Mouse (Mus musculus): ENCODE measurements around the gene D3Ertd254e. TPM values are rescaled to one million over a fixed set of nuclear protein-coding genes. Genes with fewer than 3 reads are reported as not detected.

Gene D3Ertd254e
- polyA plus RNA-seq, 1 experiment: 0.33 TPM

DNA sequence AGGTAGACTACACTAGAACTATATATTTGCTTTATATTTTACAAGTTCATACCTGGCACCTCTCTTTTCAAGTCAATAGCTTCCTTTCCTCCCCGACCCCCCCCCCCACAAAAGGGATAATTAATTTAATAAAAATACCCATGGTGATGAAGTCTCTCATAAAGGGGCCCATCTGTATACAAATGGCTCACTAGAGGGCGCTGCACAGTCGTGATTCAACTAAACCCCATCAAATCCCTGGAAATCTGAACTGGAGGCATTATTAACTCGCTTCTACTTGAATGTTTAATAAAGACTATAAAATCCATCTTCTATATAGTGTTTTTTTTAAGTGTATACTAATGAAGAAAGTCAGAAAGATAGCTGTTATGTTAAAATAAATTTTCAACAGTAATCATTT lies 30.7 kb downstream of the D3Ertd254e start:
- WGBS: 16% methylated on average over 4 of the region's 4 CpGs
- no peak for DNase-seq (ENCODE audit: low read depth in 1 of 2, low spot score in 2 of 2)
- no peaks in the 10 kb centered on the region; the same call in 1 of the 2 replicates for H3K27me3 ChIP-seq (ENCODE audit: control insufficient read depth, insufficient read depth, low read length)
- H3K36me3 ChIP-seq (ENCODE audit: control insufficient read depth, insufficient read depth, low read length): no peaks in the 10 kb centered on the region
- no peaks in the 10 kb centered on the region for H3K4me1 ChIP-seq (ENCODE audit: control insufficient read depth, insufficient read depth, insufficient read length)
- TF ChIP-seq CTCF (IDR thresholded peaks at IDR 0.05; ENCODE audit: extremely low read depth, insufficient read depth, insufficient read length, insufficient replicate concordance) (no peak), POLR2A (IDR thresholded peaks at IDR 0.05; ENCODE audit: low read depth, low read length) (no peak)
- no peak overlapping the region for H3K27ac ChIP-seq (ENCODE audit: insufficient read depth, low read length)
- H3K4me3 ChIP-seq (ENCODE audit: extremely low read depth, insufficient read depth, insufficient read length): no peak overlapping the region

DNA sequence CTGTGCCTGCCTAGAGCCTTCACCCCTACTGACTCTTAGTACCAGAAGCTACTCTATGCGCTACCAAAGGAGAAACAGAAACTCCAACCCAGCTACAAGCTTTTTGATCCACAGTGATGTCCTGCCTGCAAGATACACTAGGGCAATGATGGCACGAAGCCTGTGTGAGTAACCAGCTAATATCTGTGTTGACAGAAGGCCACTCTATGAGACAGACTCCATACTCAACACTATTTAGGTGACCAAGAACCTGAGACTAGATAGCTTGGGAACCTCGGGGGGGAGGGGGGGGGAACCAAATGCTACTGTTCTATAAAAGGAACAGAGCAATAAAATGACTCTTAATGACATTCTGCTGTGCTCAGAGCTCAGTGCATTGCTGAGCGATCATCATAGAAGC lies 35.7 kb downstream of the D3Ertd254e start:
- no peak overlapping the region for H3K27ac ChIP-seq (ENCODE audit: insufficient read depth, low read length)
- TF ChIP-seq CTCF (IDR thresholded peaks at IDR 0.05; ENCODE audit: extremely low read depth, insufficient read depth, insufficient read length, insufficient replicate concordance): no peak
- TF ChIP-seq POLR2A (IDR thresholded peaks at IDR 0.05; ENCODE audit: low read depth, low read length): no peak
- whole genome bisulfite sequencing: 79% methylated on average over 4 of the region's 4 CpGs

DNA sequence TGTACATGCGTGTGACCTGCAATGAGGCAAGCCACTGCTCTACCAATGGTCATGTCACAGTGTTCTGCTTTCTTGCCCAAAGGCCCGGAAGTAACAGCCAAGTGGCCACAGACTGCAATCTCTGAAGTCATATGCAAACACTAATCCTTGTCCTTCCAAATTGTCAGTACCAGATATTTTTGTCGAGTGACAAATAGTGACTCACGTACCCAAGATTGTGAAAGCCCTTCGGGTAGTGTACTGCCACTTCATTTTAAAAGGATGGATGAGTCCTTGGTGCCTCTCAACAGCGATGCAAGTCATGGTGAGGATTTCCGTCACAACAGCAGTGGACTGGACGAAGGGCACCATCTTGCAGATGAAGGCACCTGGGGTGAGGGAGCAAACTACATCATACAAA lies 38.4 kb downstream of the D3Ertd254e start:
- WGBS: 89% methylated on average over 8 of the region's 8 CpGs
- Histone ChIP-seq H3K4me1 (ENCODE audit: control insufficient read depth, insufficient read depth, insufficient read length) (no peaks in the 10 kb centered on the region), H3K36me3 (ENCODE audit: control insufficient read depth, insufficient read depth, low read length) (no peaks in the 10 kb centered on the region), H3K4me3 (ENCODE audit: extremely low read depth, insufficient read depth, insufficient read length) (no peak overlapping the region), H3K27ac (ENCODE audit: insufficient read depth, low read length) (no peak overlapping the region), H3K27me3 (ENCODE audit: control insufficient read depth, insufficient read depth, low read length) (no peaks in the 10 kb centered on the region)
- no peak for TF ChIP-seq CTCF (IDR thresholded peaks at IDR 0.05; ENCODE audit: extremely low read depth, insufficient read depth, insufficient read length, insufficient replicate concordance)
- no peak for DNase-seq (ENCODE audit: low read depth in 1 of 2, low spot score in 2 of 2)

More for the DNA sequence above, 35.7 kb downstream of the D3Ertd254e start:
- Histone ChIP-seq H3K4me3 (ENCODE audit: extremely low read depth, insufficient read depth, insufficient read length) (no peak overlapping the region), H3K4me1 (ENCODE audit: control insufficient read depth, insufficient read depth, insufficient read length) (no peaks in the 10 kb centered on the region), H3K36me3 (ENCODE audit: control insufficient read depth, insufficient read depth, low read length) (no peaks in the 10 kb centered on the region), H3K27me3 (ENCODE audit: control insufficient read depth, insufficient read depth, low read length) (no peaks in the 10 kb centered on the region)
- no peak for DNase-seq (ENCODE audit: low read depth in 1 of 2, low spot score in 2 of 2)

DNA sequence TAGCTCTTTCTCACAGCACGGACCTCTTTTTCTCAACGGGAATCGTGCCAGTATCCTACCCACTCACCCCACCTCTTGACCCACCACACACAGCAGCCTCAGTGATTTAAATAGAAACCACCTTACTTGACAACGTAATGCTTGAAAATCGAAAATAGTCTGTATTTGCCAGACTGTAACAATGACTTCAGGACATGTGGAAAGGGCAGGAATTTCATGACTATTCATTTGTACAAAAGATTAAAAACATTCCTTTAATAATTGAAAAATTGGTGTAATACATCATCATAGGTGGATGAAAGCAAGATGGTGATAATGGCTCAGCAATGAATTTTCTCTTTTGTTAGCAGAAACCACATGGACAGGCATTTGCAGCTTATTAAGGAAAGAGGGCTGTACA lies 50.3 kb downstream of the D3Ertd254e start:
- WGBS: 79% methylated on average over 5 of the region's 5 CpGs
- no peaks in the 10 kb centered on the region for H3K27me3 ChIP-seq (ENCODE audit: control insufficient read depth, insufficient read depth, low read length)
- no peaks in the 10 kb centered on the region for H3K36me3 ChIP-seq (ENCODE audit: control insufficient read depth, insufficient read depth, low read length)
- no peak for TF ChIP-seq POLR2A (IDR thresholded peaks at IDR 0.05; ENCODE audit: low read depth, low read length)
- no peak for TF ChIP-seq CTCF (IDR thresholded peaks at IDR 0.05; ENCODE audit: extremely low read depth, insufficient read depth, insufficient read length, insufficient replicate concordance)
- no peak overlapping the region for H3K4me3 ChIP-seq (ENCODE audit: extremely low read depth, insufficient read depth, insufficient read length)
- no peak overlapping the region for H3K27ac ChIP-seq (ENCODE audit: insufficient read depth, low read length)
- DNase-seq (ENCODE audit: low read depth in 1 of 2, low spot score in 2 of 2): no peak
- no peaks in the 10 kb centered on the region for H3K4me1 ChIP-seq (ENCODE audit: control insufficient read depth, insufficient read depth, insufficient read length)

DNA sequence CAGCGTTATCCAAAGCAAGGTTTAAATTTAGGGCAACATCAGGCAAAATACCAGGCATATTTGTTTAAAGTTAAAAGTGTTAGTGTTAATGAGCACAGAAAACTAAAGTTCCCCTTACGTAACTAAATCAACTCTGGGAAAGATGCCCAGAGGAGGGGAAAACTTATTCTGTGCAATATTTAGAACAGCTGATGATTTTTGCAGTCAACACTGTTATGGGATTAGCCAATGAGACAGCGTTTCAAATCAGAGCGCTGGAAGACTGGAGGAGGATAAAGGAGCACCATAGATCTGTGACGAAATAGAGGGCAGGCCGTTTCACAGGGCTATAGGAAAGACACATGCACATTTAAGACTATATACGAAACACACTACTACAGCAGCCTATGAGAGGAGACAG lies 52.1 kb downstream of the D3Ertd254e start:
- H3K27ac ChIP-seq (ENCODE audit: insufficient read depth, low read length): no peak overlapping the region
- H3K36me3 ChIP-seq (ENCODE audit: control insufficient read depth, insufficient read depth, low read length): no peaks in the 10 kb centered on the region
- TF ChIP-seq POLR2A (IDR thresholded peaks at IDR 0.05; ENCODE audit: low read depth, low read length) (no peak), CTCF (IDR thresholded peaks at IDR 0.05; ENCODE audit: extremely low read depth, insufficient read depth, insufficient read length, insufficient replicate concordance) (no peak)
- H3K4me3 ChIP-seq (ENCODE audit: extremely low read depth, insufficient read depth, insufficient read length): no peak overlapping the region
- 75% methylated on average over 7 of the region's 7 CpGs for WGBS
- H3K27me3 ChIP-seq (ENCODE audit: control insufficient read depth, insufficient read depth, low read length): no peaks in the 10 kb centered on the region
- H3K4me1 ChIP-seq (ENCODE audit: control insufficient read depth, insufficient read depth, insufficient read length): no peaks in the 10 kb centered on the region
- DNase-seq (ENCODE audit: low read depth in 1 of 2, low spot score in 2 of 2): no peak

DNA sequence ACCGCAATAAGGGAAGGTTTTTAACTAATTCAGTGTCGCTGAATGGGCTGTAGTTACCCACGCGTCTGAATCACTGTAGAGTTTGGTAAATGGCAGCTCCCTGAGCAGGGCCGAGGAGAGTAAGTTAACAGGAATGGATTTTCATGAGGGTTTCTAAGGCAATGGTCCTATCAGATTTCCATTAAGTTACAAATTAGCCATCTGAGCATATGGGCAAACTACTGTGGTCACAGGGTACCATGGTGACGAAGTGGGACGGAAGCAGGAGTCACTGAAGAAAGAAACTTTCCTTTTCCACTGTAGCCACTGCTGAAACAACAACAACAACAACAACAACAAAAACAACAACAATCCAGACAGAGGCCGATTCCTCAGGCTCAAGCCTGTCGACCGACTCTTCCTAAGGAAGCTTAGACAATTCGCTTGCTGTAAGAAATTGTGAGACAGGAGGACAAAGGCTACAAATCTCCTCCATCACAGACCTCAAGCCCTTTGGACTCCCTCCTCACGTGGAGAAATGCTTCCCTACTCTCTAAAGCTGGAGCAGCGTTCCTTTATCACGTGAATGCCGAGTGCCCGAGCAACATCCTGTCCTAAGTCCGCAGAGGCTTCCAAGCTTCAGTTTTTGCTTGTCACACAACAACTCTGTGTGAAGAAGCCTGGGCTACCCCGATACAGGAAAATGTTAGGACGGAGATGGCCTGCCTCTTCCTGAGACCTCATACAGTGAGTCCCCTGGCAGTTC lies 56.9 kb downstream of the D3Ertd254e start:
- no peaks in the 10 kb centered on the region for H3K36me3 ChIP-seq (ENCODE audit: control insufficient read depth, insufficient read depth, low read length)
- TF ChIP-seq CTCF (IDR thresholded peaks at IDR 0.05; ENCODE audit: extremely low read depth, insufficient read depth, insufficient read length, insufficient replicate concordance) (no peak), POLR2A (IDR thresholded peaks at IDR 0.05; ENCODE audit: low read depth, low read length) (no peak)
- DNase-seq (ENCODE audit: low read depth in 1 of 2, low spot score in 2 of 2): no peak
- no peak overlapping the region for H3K27ac ChIP-seq (ENCODE audit: insufficient read depth, low read length)
- no peaks in the 10 kb centered on the region for H3K4me1 ChIP-seq (ENCODE audit: control insufficient read depth, insufficient read depth, insufficient read length)
- no peak overlapping the region for H3K4me3 ChIP-seq (ENCODE audit: extremely low read depth, insufficient read depth, insufficient read length)
- 79% methylated on average over 19 of the region's 19 CpGs for WGBS
- H3K27me3 ChIP-seq (ENCODE audit: control insufficient read depth, insufficient read depth, low read length): no peaks in the 10 kb centered on the region

DNA sequence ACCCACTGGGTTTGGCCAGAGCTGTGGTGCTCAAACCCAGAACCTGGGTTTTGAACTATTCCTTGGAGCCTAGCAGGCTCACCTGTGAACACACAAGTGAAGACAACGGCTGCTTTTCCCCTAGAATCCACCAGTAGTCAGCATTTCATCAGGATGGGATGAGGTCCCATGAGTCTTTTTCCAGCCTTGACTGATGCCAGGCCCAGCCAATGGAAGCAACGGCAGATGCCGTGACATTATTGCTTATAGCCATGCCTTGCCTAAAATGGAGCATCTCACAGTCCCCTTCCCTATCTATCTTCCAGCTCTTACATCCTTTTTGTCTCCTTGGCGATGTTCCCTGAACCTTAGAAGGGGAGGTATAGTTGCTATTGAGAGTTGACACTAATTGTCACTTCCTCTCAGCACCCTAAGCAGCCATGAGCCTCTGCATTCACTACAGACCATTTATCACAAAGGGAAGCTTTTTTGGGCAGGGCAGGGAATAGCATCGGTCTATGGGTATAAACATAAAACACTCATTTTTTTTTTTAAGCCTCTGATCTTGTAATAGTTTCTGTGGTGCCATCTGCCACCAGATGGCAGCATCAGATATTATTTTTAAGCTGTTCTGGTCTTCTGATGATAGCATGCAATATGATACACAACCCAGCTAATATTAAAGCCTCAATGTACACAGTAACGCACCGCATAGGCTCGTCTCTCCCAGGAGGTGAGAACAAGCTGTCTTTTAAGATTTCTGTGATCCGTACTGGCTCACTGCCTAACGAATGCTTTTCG lies 59.1 kb downstream of the D3Ertd254e start:
- no peaks in the 10 kb centered on the region for H3K36me3 ChIP-seq (ENCODE audit: control insufficient read depth, insufficient read depth, low read length)
- H3K27me3 ChIP-seq (ENCODE audit: control insufficient read depth, insufficient read depth, low read length): no peaks in the 10 kb centered on the region
- TF ChIP-seq POLR2A (IDR thresholded peaks at IDR 0.05; ENCODE audit: low read depth, low read length) (no peak), CTCF (IDR thresholded peaks at IDR 0.05; ENCODE audit: extremely low read depth, insufficient read depth, insufficient read length, insufficient replicate concordance) (peak; percentile 1; the same call in 1 of the 2 replicates)
- H3K4me3 ChIP-seq (ENCODE audit: extremely low read depth, insufficient read depth, insufficient read length): no peak overlapping the region
- H3K4me1 ChIP-seq (ENCODE audit: control insufficient read depth, insufficient read depth, insufficient read length): no peaks in the 10 kb centered on the region
- 64% methylated on average over 11 of the region's 11 CpGs for WGBS
- DNase-seq (ENCODE audit: low read depth in 1 of 2, low spot score in 2 of 2): no peak
- H3K27ac ChIP-seq (ENCODE audit: insufficient read depth, low read length): no peak overlapping the region
